Mouse (Mus musculus) retina, postnatal 7 days (tissue): ENCODE data around the gene Msantd3.

Experiments used
- DNase-seq: peaks from one replicate; pipeline ENCODE4 v3.0.0-alpha.2; 2012; ENCODE audit warnings: low read depth, low spot score

The Msantd3 gene

DNA sequence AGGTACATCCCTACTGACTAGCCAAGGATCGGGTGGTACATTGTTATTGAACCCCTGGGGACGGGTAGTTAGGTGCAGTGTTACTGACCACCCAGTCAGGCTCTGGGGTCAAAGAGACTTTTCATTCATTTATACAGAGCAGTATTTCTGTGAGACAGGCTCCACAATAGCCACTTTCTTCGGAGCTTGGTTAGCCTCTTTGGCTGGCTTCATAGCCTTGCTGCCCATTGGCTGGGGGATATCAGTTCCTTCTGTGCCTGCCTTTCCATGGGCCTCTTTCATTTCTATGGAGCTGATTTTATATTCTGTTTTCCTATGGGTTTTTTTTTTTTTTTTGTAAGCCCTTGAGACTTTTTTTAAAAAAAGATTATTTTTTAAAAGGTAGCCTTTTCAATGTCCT lies 65.9 kb downstream of the Msantd3 start:
- DNase-seq = no peak

DNA sequence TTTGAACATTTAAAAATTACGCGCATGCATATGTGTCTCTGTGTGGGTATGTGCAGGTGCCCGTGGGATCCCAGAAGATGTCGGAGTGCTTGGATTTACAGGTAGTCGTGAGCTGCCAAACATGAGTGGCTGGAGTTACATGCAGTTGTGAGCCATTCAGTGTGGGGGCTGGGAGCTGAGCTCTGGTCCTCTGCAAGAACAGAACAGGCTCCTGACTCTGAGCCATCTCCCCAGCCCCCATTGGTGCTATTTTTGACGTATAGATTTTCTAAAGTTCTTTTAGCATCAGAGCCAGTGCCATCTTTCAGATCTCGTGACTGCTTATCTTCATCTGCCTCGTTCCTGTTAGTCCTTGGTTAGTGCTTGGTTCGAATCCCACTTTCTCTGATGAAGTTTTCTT lies 69.8 kb downstream of the Msantd3 start:
- no peak for DNase-seq

DNA sequence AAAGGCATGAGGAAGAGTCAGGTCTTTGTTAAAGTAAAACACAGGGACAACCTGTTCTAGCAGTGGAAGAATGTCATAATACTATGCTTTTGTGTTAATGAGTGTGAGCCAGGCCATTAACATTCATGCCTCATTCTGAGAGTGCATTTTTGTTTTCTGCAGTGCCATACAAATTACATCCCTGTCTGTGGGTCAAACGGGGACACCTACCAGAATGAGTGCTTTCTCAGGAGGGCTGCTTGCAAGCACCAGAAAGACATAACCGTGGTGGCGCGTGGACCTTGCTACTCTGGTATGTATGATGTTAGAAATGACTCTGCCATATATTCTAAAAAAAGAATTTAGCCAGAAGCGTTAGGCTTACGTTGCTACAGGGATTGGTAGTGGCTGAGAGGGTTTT lies 70.5 kb downstream of the Msantd3 start:
- DNase-seq = no peak
